Mouse (Mus musculus) spleen, adult 2 months (tissue): Measurements from ENCODE around the gene Zfp853.

ENCODE experiments used
- CTCF ChIP-seq: fragments of 200-500 bp; IDR thresholded peaks from 2 replicates; pipeline ENCODE4 v1.5.1; 2011; ENCODE audit warnings: mild to moderate bottlenecking, inconsistent platforms; ENCODE audit not compliant: insufficient read depth, insufficient read length, insufficient replicate concordance; ENCODE audit errors: extremely low read depth
- POLR2A ChIP-seq: fragments of 200-500 bp; IDR thresholded peaks from 2 replicates; pipeline ENCODE4 v1.6.1; 2011; ENCODE audit warnings: low read depth, low read length, inconsistent platforms

GRCm38 (mm10) chr5:143311886-143312285 is 18.5 kb upstream of the Zfp853 start:
- TF ChIP-seq CTCF (peak; percentile 73), POLR2A (no peak)
